Mouse (Mus musculus): ENCODE results near the gene S100a3. TPM values are rescaled to one million over a fixed set of nuclear protein-coding genes. Genes with fewer than 3 reads are reported as not detected.

Gene S100a3
- polyA plus RNA-seq, 1 experiment from 2014 or later: not detected

DNA sequence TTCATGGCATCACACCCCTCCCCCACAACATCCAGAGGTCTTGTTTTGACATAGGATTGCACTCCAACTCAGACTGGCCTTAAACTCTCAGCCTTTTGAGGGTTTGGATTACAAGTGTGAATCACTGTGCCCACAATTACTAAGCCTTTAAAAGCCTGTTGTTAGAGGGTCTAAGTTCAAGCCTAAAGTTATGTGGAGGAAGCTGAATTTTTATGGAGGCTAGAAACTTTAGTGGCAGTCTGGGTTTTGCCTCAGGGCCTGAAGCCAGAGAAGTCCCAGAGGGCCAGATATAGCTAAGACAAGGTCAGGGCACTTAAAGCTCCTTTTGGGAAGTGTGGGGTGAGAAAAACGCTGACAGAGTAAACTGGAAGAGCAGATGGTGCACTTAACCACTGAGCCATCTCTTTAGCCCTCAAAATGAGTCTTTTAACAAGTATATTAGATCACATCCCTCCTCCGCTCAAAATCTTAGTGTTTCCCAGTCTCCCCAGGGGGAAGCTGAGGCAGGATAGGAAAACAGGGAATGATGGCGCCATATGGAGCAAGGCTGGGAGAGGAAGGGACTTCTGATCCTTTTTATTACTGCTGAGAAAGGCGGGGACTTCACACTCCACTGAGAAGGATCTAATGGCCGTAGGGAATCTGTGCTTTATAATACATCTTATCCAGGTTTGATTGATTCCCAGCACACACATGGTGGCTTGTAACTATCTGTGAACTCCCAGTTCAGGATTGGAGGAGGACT lies 10.5 kb upstream of the S100a3 start:
- TF ChIP-seq CTCF (IDR thresholded peaks at IDR 0.05; ENCODE audit: low read depth): no peak
- no peak for TF ChIP-seq EP300 (IDR thresholded peaks at IDR 0.05; ENCODE audit: low read depth)
- Histone ChIP-seq H3K9me3 (ENCODE audit: low read length) (no peaks in the 10 kb centered on the region), H3K36me3 (replicated peaks; ENCODE audit: insufficient read depth, low read length) (no peaks in the 10 kb centered on the region), H3K27ac (ENCODE audit: low read depth) (no peak overlapping the region), H3K4me3 (ENCODE audit: low read depth, low read length) (no peak overlapping the region), H3K4me1 (ENCODE audit: insufficient read depth) (no peaks in the 10 kb centered on the region), H3K27me3 (ENCODE audit: insufficient read depth, low read length) (no peaks in the 10 kb centered on the region), H3K9ac (replicated peaks) (no peak overlapping the region), H3K4me2 (ENCODE audit: low read depth, low read length) (no peak overlapping the region)
- DNase-seq: no peak
- WGBS (ENCODE audit: insufficient replicate concordance): 60% methylated on average over 5 of the region's 5 CpGs
- ATAC-seq: no peak

- 80% methylated on average over 2 of the region's 2 CpGs for WGBS (ENCODE audit: insufficient replicate concordance)
- no peak overlapping the region for H3K4me3 ChIP-seq (ENCODE audit: low read depth, low read length)
- no peaks in the 10 kb centered on the region for H3K36me3 ChIP-seq (replicated peaks; ENCODE audit: insufficient read depth, low read length)
- no peaks in the 10 kb centered on the region for H3K4me1 ChIP-seq (ENCODE audit: insufficient read depth)
- H3K27me3 ChIP-seq (ENCODE audit: insufficient read depth, low read length): no peaks in the 10 kb centered on the region
- TF ChIP-seq CTCF (IDR thresholded peaks at IDR 0.05; ENCODE audit: low read depth): no peak
- no peak for TF ChIP-seq EP300 (IDR thresholded peaks at IDR 0.05; ENCODE audit: low read depth)
- no peak overlapping the region for H3K27ac ChIP-seq (ENCODE audit: low read depth)
- no peak for DNase-seq
- no peak overlapping the region for H3K4me2 ChIP-seq (ENCODE audit: low read depth, low read length)
- ATAC-seq: no peak
- no peak overlapping the region for H3K9ac ChIP-seq (replicated peaks)
- no peaks in the 10 kb centered on the region for H3K9me3 ChIP-seq (ENCODE audit: low read length)
Observed at GRCm38 (mm10) chr3:90550421-90550790, 10.0 kb upstream of the S100a3 start.

GRCm38 (mm10) chr3:90552231-90552630 lies 8.1 kb upstream of the S100a3 start:
- no peak overlapping the region for H3K9ac ChIP-seq (replicated peaks)
- H3K4me3 ChIP-seq (ENCODE audit: low read depth, low read length): no peak overlapping the region
- DNase-seq: no peak
- H3K36me3 ChIP-seq (replicated peaks; ENCODE audit: insufficient read depth, low read length): no peaks in the 10 kb centered on the region
- no peaks in the 10 kb centered on the region for H3K27me3 ChIP-seq (ENCODE audit: insufficient read depth, low read length)
- no peak for ATAC-seq
- WGBS (ENCODE audit: insufficient replicate concordance): 74% methylated on average over 2 of the region's 2 CpGs
- no peak overlapping the region for H3K4me2 ChIP-seq (ENCODE audit: low read depth, low read length)
- H3K27ac ChIP-seq (ENCODE audit: low read depth): no peak overlapping the region
- TF ChIP-seq CTCF (IDR thresholded peaks at IDR 0.05; ENCODE audit: low read depth): no peak
- no peak for TF ChIP-seq EP300 (IDR thresholded peaks at IDR 0.05; ENCODE audit: low read depth)
- H3K9me3 ChIP-seq (ENCODE audit: low read length): no peaks in the 10 kb centered on the region
- no peaks in the 10 kb centered on the region for H3K4me1 ChIP-seq (ENCODE audit: insufficient read depth)

GRCm38 (mm10) chr3:90555954-90556353 lies 4.4 kb upstream of the S100a3 start:
- Histone ChIP-seq H3K4me3 (ENCODE audit: low read depth, low read length) (no peak overlapping the region), H3K9ac (replicated peaks) (no peak overlapping the region), H3K27ac (ENCODE audit: low read depth) (no peak overlapping the region), H3K9me3 (ENCODE audit: low read length) (no peaks in the 10 kb centered on the region), H3K4me1 (ENCODE audit: insufficient read depth) (no peaks in the 10 kb centered on the region), H3K36me3 (replicated peaks; ENCODE audit: insufficient read depth, low read length) (no peaks in the 10 kb centered on the region), H3K27me3 (ENCODE audit: insufficient read depth, low read length) (no peaks in the 10 kb centered on the region), H3K4me2 (ENCODE audit: low read depth, low read length) (no peak overlapping the region)
- TF ChIP-seq CTCF (IDR thresholded peaks at IDR 0.05; ENCODE audit: low read depth): no peak
- TF ChIP-seq EP300 (IDR thresholded peaks at IDR 0.05; ENCODE audit: low read depth): no peak
- ATAC-seq (no peak), DNase-seq (no peak)
- WGBS (ENCODE audit: insufficient replicate concordance): 68% methylated on average over 5 of the region's 5 CpGs

- no peak for DNase-seq
Observed at GRCm38 (mm10) chr3:90574691-90575090, 14.3 kb downstream of the S100a3 start.

DNA sequence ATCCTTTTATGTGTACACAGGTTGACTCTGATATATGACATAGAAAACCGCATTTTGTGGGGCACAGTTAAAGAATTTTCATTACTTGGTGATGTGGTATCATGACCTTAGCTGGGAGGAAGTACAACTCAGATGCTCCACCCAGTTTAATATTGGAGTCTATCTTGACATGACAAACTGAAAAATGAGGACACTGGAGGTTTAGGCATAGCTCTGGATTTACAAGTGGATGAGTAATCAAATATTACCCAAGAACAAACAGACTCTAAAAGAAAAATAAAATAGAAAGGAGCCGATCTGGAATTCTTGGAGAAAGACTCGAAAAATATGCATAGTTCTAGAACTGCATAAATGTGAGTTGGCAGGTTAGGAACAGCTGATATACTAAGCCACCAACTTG lies 14.9 kb downstream of the S100a3 start:
- Histone ChIP-seq H3K27me3 (ENCODE audit: insufficient read depth, low read length) (no peaks in the 10 kb centered on the region), H3K9ac (replicated peaks) (no peak overlapping the region), H3K36me3 (replicated peaks; ENCODE audit: insufficient read depth, low read length) (no peaks in the 10 kb centered on the region), H3K4me2 (ENCODE audit: low read depth, low read length) (no peak overlapping the region), H3K9me3 (ENCODE audit: low read length) (no peaks in the 10 kb centered on the region), H3K27ac (ENCODE audit: low read depth) (no peak overlapping the region), H3K4me1 (ENCODE audit: insufficient read depth) (no peaks in the 10 kb centered on the region), H3K4me3 (ENCODE audit: low read depth, low read length) (no peak overlapping the region)
- ATAC-seq (no peak), DNase-seq (no peak)
- WGBS (ENCODE audit: insufficient replicate concordance): 69% methylated on average over 3 of the region's 3 CpGs
- no peak for TF ChIP-seq EP300 (IDR thresholded peaks at IDR 0.05; ENCODE audit: low read depth)
- no peak for TF ChIP-seq CTCF (IDR thresholded peaks at IDR 0.05; ENCODE audit: low read depth)

More at GRCm38 (mm10) chr3:90574691-90575090, 14.3 kb downstream of the S100a3 start:
- Histone ChIP-seq H3K27me3 (ENCODE audit: insufficient read depth, low read length) (no peaks in the 10 kb centered on the region), H3K9me3 (ENCODE audit: low read length) (no peaks in the 10 kb centered on the region), H3K4me3 (ENCODE audit: low read depth, low read length) (no peak overlapping the region), H3K36me3 (replicated peaks; ENCODE audit: insufficient read depth, low read length) (no peaks in the 10 kb centered on the region), H3K9ac (replicated peaks) (no peak overlapping the region), H3K4me2 (ENCODE audit: low read depth, low read length) (no peak overlapping the region), H3K27ac (ENCODE audit: low read depth) (no peak overlapping the region), H3K4me1 (ENCODE audit: insufficient read depth) (no peaks in the 10 kb centered on the region)
- WGBS (ENCODE audit: insufficient replicate concordance): 67% methylated on average over 5 of the region's 5 CpGs
- TF ChIP-seq EP300 (IDR thresholded peaks at IDR 0.05; ENCODE audit: low read depth) (no peak), CTCF (IDR thresholded peaks at IDR 0.05; ENCODE audit: low read depth) (no peak)
- ATAC-seq: no peak

All from liver, postnatal 0 days (tissue).